Mouse (Mus musculus) heart, postnatal 25 days (tissue): ENCODE measurements around the gene Hacl1. TPM values are rescaled to one million over a fixed set of nuclear protein-coding genes. Genes with fewer than 3 reads are reported as not detected.
"Not testable (repeated sequence)": the region's sequence is repeated elsewhere in the genome, so short reads cannot be mapped to it uniquely, and the experiment has no call there.

Source experiments
- DNase-seq: peaks from one replicate; pipeline ENCODE4 v3.0.0; 2022; ENCODE audit warnings: low spot score
- intact Hi-C: fragments of 180-260 bp; cut with DNase I; formaldehyde crosslinking; loops from one replicate; pipeline ENCODE4 v1.15.1; 2025
- total RNA-seq, 2 experiments: library from RNA; stranded (reverse); gene quantifications; 2 replicates each; pipeline ENCODE4 v1.2.3; 2021

Hacl1 gene
- total RNA-seq, 2 experiments from 2014 or later, result 5.7 to 13.6 TPM

DNA sequence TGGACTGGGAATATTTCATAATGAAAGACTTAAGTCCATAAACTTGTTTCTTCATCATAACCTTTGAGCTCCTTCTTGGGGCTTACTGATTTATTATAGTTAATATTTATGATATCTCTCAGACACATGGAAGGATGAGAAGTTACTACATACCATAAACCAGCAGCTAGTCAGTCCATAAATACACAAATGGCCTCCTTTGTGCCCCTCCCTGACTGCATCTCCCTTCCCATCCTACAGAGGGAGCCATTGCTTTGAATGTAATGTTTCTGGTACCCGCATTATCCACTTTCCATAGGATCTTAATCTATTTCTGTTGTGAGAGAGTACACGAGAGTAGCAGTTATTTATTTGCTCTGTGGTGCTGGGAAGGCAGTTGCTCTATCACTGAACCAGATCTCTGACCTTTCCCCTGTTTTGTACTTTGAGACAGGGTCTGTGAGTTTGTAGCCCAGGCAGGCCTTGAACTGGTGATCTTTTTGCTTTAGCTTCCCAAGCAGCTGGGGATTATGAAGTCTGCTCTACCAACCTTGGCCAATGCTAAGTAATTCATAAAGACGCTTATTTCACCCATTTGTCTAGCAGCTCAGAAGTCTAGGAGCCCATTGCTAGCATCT, 4.0 kb upstream of the Hacl1 start:
- intact Hi-C loops, result no loop called here
- no peak for DNase-seq

DNA sequence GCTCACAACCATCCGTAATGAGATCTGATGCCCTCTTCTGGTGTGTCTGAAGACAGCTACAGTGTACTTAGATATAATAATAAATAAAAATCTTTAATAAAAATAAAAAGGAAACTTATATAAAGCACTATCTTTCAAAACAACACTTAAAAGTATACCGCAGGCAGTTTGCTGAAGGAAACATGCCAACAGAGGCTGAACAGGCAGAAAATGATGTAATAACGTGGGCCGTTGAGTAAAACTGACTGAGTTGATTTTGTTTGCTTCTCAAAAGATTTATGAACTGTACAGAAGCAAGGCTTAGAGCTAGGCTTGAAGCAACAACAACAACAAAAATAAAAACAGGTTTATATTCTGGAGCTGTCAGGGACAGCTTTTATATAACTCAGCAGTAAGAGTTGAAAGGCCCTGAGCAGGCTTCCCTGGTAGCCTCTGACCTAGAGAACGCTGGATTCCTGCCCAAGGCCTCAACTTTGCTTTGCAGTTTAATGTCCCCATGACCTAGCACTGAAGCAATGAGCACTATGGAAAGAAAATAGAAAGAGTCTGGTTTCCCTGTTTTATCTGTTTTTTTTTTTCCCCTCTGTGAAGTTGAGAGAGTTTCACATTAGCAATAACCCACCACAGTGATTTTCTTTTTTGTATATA, 3.2 kb upstream of the Hacl1 start:
- DNase-seq, result no peak
- intact Hi-C loops, result no loop called here

GRCm38 (mm10) chr14:31641506-31642155, 545 bp upstream of the Hacl1 start:
- DNase-seq, result no peak
- intact Hi-C loops, result no loop called here

GRCm38 (mm10) chr14:31640346-31640889, 668 bp downstream of the Hacl1 start, which contains the start of gene Gm49387:
Gene Gm49387, minus strand, starts transcription at chr14:31640878.
- intact Hi-C loops, result no loop called here

DNA sequence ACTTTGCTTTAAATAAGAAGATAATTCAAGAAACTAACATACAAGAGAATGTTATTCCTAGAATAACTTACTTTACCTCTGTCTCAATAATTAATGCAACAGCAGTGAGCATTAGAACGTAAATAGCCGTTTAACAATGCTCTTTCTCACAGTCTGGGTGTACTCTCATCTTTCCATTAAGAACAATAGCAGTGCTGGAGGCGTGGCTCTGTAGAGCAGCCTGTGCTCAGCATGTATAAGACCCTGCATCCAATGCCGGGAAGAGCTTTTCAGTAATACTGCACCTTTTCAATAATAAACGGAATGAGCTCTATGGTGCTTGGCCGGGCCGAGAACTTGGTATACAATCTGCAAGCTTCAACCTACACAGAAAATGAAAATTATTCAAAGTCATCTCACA, 10.4 kb downstream of the Hacl1 start:
- intact Hi-C loops, result no loop called here
- no peak for DNase-seq

More at GRCm38 (mm10) chr14:31640346-31640889, 668 bp downstream of the Hacl1 start, which contains the start of gene Gm49387:
- DNase-seq, result no peak

DNA sequence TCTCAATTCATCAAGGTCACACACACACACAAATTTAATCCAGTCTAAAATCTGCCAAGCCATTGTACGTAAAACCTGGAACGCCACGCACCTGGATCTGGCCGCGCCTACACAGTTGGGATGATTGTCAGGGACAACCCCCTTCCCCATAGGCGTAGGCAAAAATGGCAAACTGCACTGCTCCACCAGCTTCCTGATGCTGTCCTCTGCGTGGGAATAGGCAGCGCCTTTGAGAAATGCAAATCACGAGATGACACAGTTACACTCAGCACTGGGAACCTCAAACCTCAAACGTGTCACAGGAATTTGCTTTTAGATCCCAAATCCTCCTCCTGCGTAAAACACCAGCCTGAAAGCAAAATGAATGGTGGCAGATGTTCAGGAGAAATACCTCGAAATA, 18.3 kb downstream of the Hacl1 start:
- intact Hi-C loops, result no loop called here
- no peak for DNase-seq

- DNase-seq, result no peak
- intact Hi-C loops, result no loop called here
Observed at GRCm38 (mm10) chr14:31620591-31621223, 20.4 kb downstream of the Hacl1 start.

- intact Hi-C loops, result no loop called here
- DNase-seq, result no peak
Observed at GRCm38 (mm10) chr14:31617997-31618396, 23.1 kb downstream of the Hacl1 start.

- no peak for DNase-seq
- intact Hi-C loops, result no loop called here
Observed at GRCm38 (mm10) chr14:31617204-31617603, 23.9 kb downstream of the Hacl1 start.

DNA sequence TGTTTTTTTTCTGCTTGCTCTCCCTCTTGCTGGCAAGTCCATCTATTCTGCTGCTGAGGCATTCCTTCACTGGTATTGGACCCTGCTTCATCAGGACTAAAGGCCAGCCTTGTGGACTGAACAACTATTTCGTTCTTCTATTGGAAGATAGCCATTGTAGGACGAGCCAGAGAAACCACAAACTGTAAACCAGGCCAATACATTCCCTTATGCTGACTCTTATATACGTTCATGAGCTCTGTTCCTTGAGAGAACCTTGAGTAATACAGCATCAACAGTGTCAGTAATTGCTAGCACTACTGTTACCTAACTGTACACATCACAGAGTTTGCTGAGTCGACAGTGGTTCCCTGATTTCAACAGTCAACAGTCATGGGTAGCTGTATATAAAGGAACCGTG, 27.4 kb downstream of the Hacl1 start:
- no peak for DNase-seq
- intact Hi-C loops, result no loop called here

GRCm38 (mm10) chr14:31611986-31612385, 29.1 kb downstream of the Hacl1 start:
- intact Hi-C loops, result no loop called here
- DNase-seq, result no peak

DNA sequence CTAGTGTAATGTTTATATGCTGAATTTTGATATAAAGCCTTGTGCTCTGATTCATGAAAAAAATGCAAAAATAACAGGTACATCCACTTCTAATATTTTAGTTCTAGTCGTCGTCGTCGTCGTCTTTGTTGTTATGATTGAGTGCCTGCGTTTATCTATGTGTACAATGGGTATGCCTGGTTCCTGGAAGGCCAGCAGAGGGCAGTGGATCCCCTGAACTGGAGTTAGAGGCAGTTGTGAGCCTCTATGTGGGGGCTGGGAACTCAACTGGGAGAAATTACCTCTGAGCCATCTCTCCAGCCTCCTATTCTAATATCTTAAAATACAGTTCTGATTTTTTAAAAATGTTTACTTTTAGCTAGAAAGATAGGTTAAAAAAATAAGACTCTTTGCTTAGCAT, 35.6 kb downstream of the Hacl1 start:
- no peak for DNase-seq
- intact Hi-C loops, result loop anchor here (1.0 to 10.0 kb wide), 3 partner anchors 86 to 331 kb away; no protein-coding TSS in a partner anchor

DNA sequence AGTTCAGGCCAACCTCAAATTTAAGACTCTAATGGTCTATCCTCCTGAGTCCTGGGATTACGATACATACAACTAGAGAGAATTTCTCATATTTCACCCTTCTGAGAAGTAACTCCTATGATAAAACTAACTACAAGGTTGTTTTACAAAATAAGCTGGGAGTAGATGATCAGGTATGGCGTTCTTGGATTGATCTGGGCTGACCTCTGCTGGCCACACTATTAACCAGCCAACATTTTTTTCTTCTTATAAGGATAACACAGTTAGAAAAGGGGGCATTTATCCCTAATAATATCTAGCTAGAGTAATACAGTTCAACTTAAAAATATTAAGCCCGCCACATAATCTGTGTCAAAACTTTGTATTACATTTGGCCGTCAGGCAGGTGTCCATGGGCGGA, 36.2 kb downstream of the Hacl1 start:
- intact Hi-C loops, result loop anchor here (1.0 to 10.0 kb wide), 4 partner anchors 48 to 330 kb away; no protein-coding TSS in a partner anchor
- no peak for DNase-seq

- intact Hi-C loops, result loop anchor here (5.0 to 10.0 kb wide), 3 partner anchors 45 to 328 kb away; no protein-coding TSS in a partner anchor
- not testable (repeated sequence) for DNase-seq
Observed at GRCm38 (mm10) chr14:31602616-31602979, 38.5 kb downstream of the Hacl1 start.

DNA sequence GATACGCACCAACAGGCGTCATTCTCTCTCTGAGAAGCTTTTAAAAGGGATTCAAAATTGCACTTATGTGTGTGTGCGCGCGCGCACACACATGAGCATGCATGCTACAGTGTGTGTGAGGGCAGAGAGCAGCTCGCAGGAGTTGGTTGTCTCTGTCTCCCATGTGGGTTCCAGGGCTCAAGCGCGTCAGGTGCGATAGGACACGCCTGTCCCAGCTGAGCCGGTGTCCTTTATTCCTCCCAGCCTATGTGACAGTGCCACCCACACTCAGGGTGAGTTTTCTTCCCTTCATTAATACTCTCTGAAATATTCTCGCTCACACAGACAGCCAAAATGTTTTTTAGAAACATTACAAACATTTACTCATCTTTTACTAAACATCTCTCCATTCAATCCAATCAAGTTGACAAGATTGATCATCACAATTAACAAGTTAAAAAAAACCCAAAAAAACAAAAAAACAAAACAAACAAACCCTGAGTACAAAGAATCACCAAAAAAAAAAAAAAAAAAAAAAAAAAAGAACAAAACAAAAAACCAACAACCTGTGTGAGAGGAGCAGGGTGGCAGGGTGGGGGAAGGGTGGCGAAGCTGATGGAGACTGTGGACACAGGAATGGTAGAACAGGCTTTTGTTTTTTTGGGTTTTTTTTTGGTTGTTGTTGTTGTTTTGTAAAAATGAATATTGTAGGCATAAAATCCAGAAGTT, 39.0 kb downstream of the Hacl1 start:
- no peak for DNase-seq
- intact Hi-C loops, result loop anchor here (5.0 to 10.0 kb wide), 3 partner anchors 45 to 327 kb away; no protein-coding TSS in a partner anchor

GRCm38 (mm10) chr14:31597446-31597845, 43.6 kb downstream of the Hacl1 start:
- intact Hi-C loops, result no loop called here

DNA sequence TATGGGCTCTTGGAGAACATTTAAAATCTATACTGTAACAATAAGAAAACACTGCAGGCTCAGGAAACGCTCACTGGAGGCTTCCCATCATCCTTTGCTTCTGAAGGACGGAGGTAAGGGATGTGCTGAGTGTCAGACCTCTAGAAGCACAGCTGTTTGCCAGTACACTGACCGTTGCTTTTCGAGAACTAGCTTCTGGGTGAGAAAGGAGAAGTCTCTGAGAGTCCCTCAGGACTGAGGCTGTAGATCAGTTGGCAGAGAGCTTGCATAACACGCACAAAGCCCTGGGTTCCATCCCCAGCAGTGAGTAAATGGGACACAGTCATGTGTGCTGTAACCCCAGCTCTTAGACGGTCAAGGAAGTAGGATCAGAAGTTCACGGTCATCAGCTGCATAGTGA, 44.7 kb downstream of the Hacl1 start:
- intact Hi-C loops, result no loop called here
- no peak for DNase-seq

More at GRCm38 (mm10) chr14:31597446-31597845, 43.6 kb downstream of the Hacl1 start:
- DNase-seq, result no peak

- intact Hi-C loops, result no loop called here
- DNase-seq, result no peak
Observed at GRCm38 (mm10) chr14:31594693-31595092, 46.4 kb downstream of the Hacl1 start.

- intact Hi-C loops, result no loop called here
- no peak for DNase-seq
Observed at GRCm38 (mm10) chr14:31593036-31593435, 48.0 kb downstream of the Hacl1 start.

DNA sequence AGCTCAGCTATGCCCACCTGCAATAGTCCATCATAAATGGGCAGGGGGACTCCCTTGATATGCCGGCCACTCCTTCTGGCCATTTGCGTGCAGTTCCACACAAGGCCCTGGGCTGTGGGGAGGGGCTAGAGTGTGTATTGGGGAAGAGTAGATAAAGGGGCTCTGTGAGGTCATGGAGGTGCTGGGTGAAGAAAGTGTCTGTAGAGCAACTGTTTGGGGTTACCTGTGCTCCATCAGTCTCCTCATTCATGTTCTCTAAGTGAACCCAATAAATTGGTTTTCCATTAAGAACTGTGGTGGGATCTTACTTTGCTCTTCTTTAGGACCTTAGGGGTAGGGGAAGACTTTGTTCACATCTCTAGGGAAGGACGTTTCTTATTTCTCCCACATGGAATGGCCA, 49.8 kb downstream of the Hacl1 start, which contains the start of gene Colq:
TSS of gene Colq (minus strand) at position 101 of the 400 bp plus-strand sequence.
- intact Hi-C loops, result no loop called here
- no peak for DNase-seq
